Mouse (Mus musculus) brown adipose tissue, adult 24 weeks (tissue): ENCODE measurements at regions not wholly inside any gene's neighbourhood (a gene's known extent, or its start where the extent isn't known, plus 50 kb on each side); places are given as distances from the start of the nearest gene placed in this dataset.

Experiments used
- H3K27ac ChIP-seq: fragments of 200-500 bp; replicated peaks from 2 replicates; pipeline ENCODE4 v1.5.1; 2012; ENCODE audit warnings: low read depth, mild to moderate bottlenecking, low read length
- H3K4me1 ChIP-seq: fragments of 200-500 bp; 2 replicates; pipeline ENCODE4 v1.6.1; 2012; ENCODE audit warnings: low read length, mixed read lengths; ENCODE audit not compliant: control insufficient read depth, insufficient read depth, insufficient read length
- H3K4me3 ChIP-seq: fragments of 200-500 bp; 2 replicates; pipeline ENCODE4 v1.5.1; 2012; ENCODE audit warnings: low read depth, mild to moderate bottlenecking, low read length, moderate library complexity; ENCODE audit not compliant: insufficient read depth

GRCm38 (mm10) chr4:32137243-32137642 lies 101.4 kb upstream of the Bach2 start:
- no peak overlapping the region for H3K4me3 ChIP-seq
- H3K27ac ChIP-seq, result no peak overlapping the region
- no peaks in the 10 kb centered on the region for H3K4me1 ChIP-seq

- Histone ChIP-seq H3K4me3 (no peak overlapping the region), H3K27ac (no peak overlapping the region), H3K4me1 (no peaks in the 10 kb centered on the region)
These were observed 100.6 kb upstream of the Bach2 start for GRCm38 (mm10) chr4:32137966-32138365.

GRCm38 (mm10) chr4:32139586-32139985 lies 99.0 kb upstream of the Bach2 start:
- no peak overlapping the region for H3K27ac ChIP-seq

GRCm38 (mm10) chr4:32140068-32140467 lies 98.5 kb upstream of the Bach2 start:
- no peaks in the 10 kb centered on the region for H3K4me1 ChIP-seq
- H3K4me3 ChIP-seq, result no peak overlapping the region
- H3K27ac ChIP-seq, result no peak overlapping the region

More at GRCm38 (mm10) chr4:32139586-32139985, 99.0 kb upstream of the Bach2 start:
- H3K4me1 ChIP-seq, result no peaks in the 10 kb centered on the region
- no peak overlapping the region for H3K4me3 ChIP-seq

- Histone ChIP-seq H3K4me3 (no peak overlapping the region), H3K4me1 (no peaks in the 10 kb centered on the region), H3K27ac (no peak overlapping the region)
These were observed 96.4 kb upstream of the Bach2 start for GRCm38 (mm10) chr4:32142198-32142597.

GRCm38 (mm10) chr4:32147146-32147545 lies 91.5 kb upstream of the Bach2 start:
- H3K4me3 ChIP-seq, result no peak overlapping the region
- no peak overlapping the region for H3K27ac ChIP-seq
- no peaks in the 10 kb centered on the region for H3K4me1 ChIP-seq

GRCm38 (mm10) chr4:32148597-32148996 lies 90.0 kb upstream of the Bach2 start:
- Histone ChIP-seq H3K27ac (no peak overlapping the region), H3K4me1 (no peaks in the 10 kb centered on the region)

GRCm38 (mm10) chr4:32149171-32149570 lies 89.4 kb upstream of the Bach2 start:
- H3K27ac ChIP-seq, result no peak overlapping the region
- H3K4me1 ChIP-seq, result no peaks in the 10 kb centered on the region
- no peak overlapping the region for H3K4me3 ChIP-seq

More at GRCm38 (mm10) chr4:32148597-32148996, 90.0 kb upstream of the Bach2 start:
- no peak overlapping the region for H3K4me3 ChIP-seq

GRCm38 (mm10) chr4:32153356-32153755 lies 85.2 kb upstream of the Bach2 start:
- H3K4me1 ChIP-seq, result no peaks in the 10 kb centered on the region
- no peak overlapping the region for H3K4me3 ChIP-seq
- H3K27ac ChIP-seq, result no peak overlapping the region

- no peaks in the 10 kb centered on the region for H3K4me1 ChIP-seq
- no peak overlapping the region for H3K27ac ChIP-seq
- no peak overlapping the region for H3K4me3 ChIP-seq
These were observed 81.6 kb upstream of the Bach2 start for GRCm38 (mm10) chr4:32156965-32157364.

GRCm38 (mm10) chr4:32158451-32158850 lies 80.2 kb upstream of the Bach2 start:
- Histone ChIP-seq H3K4me3 (no peak overlapping the region), H3K27ac (no peak overlapping the region), H3K4me1 (no peaks in the 10 kb centered on the region)

- Histone ChIP-seq H3K27ac (no peak overlapping the region), H3K4me1 (no peaks in the 10 kb centered on the region), H3K4me3 (no peak overlapping the region)
These were observed 79.7 kb upstream of the Bach2 start for GRCm38 (mm10) chr4:32158886-32159285.

- H3K4me1 ChIP-seq, result no peaks in the 10 kb centered on the region
- no peak overlapping the region for H3K4me3 ChIP-seq
- no peak overlapping the region for H3K27ac ChIP-seq
These were observed 77.8 kb upstream of the Bach2 start for GRCm38 (mm10) chr4:32160815-32161214.

- H3K4me1 ChIP-seq, result no peaks in the 10 kb centered on the region
- no peak overlapping the region for H3K27ac ChIP-seq
- no peak overlapping the region for H3K4me3 ChIP-seq
These were observed 76.5 kb upstream of the Bach2 start for GRCm38 (mm10) chr4:32161871-32162656.

GRCm38 (mm10) chr4:32162694-32163240 lies 75.8 kb upstream of the Bach2 start:
- no peak overlapping the region for H3K4me3 ChIP-seq
- H3K27ac ChIP-seq, result no peak overlapping the region
- H3K4me1 ChIP-seq, result no peaks in the 10 kb centered on the region

GRCm38 (mm10) chr4:32164081-32164641 lies 74.4 kb upstream of the Bach2 start:
- H3K4me3 ChIP-seq, result no peak overlapping the region
- no peak overlapping the region for H3K27ac ChIP-seq
- H3K4me1 ChIP-seq, result no peaks in the 10 kb centered on the region
